Mouse (Mus musculus): ENCODE measurements around the gene Psmb7. TPM values are rescaled to one million over a fixed set of nuclear protein-coding genes. Genes with fewer than 3 reads are reported as not detected.

Gene Psmb7
- polyA plus RNA-seq, 1 experiment from 2014 or later: 270 TPM

DNA sequence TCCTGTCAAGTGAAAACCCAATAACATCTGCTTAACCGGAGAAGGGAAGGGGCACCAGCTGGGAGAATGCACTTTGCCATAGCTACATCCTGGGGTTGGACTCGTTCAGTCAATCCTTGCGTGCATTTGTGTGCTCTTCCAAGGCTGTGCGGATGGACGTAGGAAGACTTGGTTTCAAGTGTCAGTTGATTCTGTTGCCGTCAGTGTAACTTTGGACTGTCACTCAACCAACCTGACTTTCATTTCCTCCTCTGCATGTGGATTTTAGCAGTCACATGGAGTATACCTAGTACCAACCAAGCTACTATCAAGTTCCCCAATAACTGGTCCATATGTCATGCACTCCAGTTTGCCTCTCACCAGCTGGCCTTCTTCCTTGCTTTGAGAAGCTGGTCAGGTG lies 98.9 kb downstream of the Psmb7 start:
- TF ChIP-seq CTCF (IDR thresholded peaks at IDR 0.05; ENCODE audit: low read depth): no peak
- no peaks in the 10 kb centered on the region for H3K9me3 ChIP-seq (ENCODE audit: low read depth, low read length)
- H3K27ac ChIP-seq (ENCODE audit: low read depth): no peak overlapping the region; the same call in 1 of the 2 replicates
- H3K9ac ChIP-seq: no peak overlapping the region
- no peak overlapping the region for H3K4me3 ChIP-seq (ENCODE audit: low read depth, low read length)
- no peaks in the 10 kb centered on the region for H3K27me3 ChIP-seq (ENCODE audit: insufficient read depth, low read length)
- no peaks in the 10 kb centered on the region for H3K36me3 ChIP-seq (ENCODE audit: insufficient read depth)
- ATAC-seq (ENCODE audit: insufficient read depth) (no peak), DNase-seq (peak; percentile 30)
- peaks cover 20% of the 10 kb centered on the region for H3K4me1 ChIP-seq (ENCODE audit: insufficient read depth)
- WGBS: 57% methylated on average over 6 of the region's 6 CpGs
- H3K4me2 ChIP-seq: no peak overlapping the region

DNA sequence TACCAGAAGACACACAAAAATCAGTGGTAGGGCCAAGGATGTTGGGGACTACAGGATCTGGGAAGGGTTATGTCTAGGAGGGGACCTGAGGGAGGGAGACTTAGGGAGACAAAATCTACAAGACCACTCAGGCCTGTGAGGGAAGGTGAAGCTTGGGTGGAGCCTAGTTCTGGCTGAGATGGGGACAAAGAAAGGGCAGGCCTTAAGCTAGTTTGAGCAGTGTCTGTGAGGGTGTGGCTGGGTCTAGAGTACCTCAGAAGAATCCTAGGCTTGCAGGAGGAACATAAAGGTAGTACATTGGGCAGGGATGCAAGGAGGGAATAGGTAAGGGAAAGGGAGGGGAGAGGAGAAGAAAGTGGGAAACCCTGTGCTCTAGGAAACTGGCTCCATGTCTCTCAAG lies 99.5 kb downstream of the Psmb7 start:
- no peak overlapping the region for H3K9ac ChIP-seq
- no peak for ATAC-seq (ENCODE audit: insufficient read depth)
- H3K4me3 ChIP-seq (ENCODE audit: low read depth, low read length): no peak overlapping the region
- TF ChIP-seq CTCF (IDR thresholded peaks at IDR 0.05; ENCODE audit: low read depth): no peak
- DNase-seq: no peak
- H3K4me2 ChIP-seq: no peak overlapping the region
- H3K27ac ChIP-seq (ENCODE audit: low read depth): no peak overlapping the region
- H3K36me3 ChIP-seq (ENCODE audit: insufficient read depth): no peaks in the 10 kb centered on the region
- H3K4me1 ChIP-seq (ENCODE audit: insufficient read depth): peaks cover 20% of the 10 kb centered on the region
- H3K27me3 ChIP-seq (ENCODE audit: insufficient read depth, low read length): no peaks in the 10 kb centered on the region
- no peaks in the 10 kb centered on the region for H3K9me3 ChIP-seq (ENCODE audit: low read depth, low read length)

DNA sequence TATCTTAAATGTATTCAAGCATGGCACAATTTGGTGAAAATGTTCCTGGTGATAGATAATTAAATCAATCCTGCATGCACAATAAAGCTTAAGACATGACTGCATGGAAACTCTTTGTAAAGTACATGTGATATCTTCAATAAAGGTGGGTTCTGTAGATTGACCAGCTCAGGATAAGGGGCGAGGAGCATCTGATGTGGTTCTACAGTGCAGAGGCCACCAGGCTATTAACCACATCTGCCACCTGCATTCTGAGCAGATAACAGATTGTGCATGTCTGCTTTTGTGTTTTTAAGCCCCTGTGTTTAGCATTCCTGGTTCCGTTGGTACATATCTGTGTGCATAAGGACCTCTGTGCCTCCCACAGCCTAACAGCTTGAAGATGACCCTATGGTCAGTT lies 100.7 kb downstream of the Psmb7 start:
- no peaks in the 10 kb centered on the region for H3K27me3 ChIP-seq (ENCODE audit: insufficient read depth, low read length)
- H3K9me3 ChIP-seq (ENCODE audit: low read depth, low read length): no peaks in the 10 kb centered on the region
- DNase-seq (no peak), ATAC-seq (ENCODE audit: insufficient read depth) (no peak)
- H3K9ac ChIP-seq: no peak overlapping the region
- no peak overlapping the region for H3K4me2 ChIP-seq
- no peak for TF ChIP-seq CTCF (IDR thresholded peaks at IDR 0.05; ENCODE audit: low read depth)
- H3K4me3 ChIP-seq (ENCODE audit: low read depth, low read length): no peak overlapping the region
- H3K36me3 ChIP-seq (ENCODE audit: insufficient read depth): no peaks in the 10 kb centered on the region
- 82% methylated on average over 2 of the region's 2 CpGs for WGBS
- H3K27ac ChIP-seq (ENCODE audit: low read depth): no peak overlapping the region
- peaks cover 20% of the 10 kb centered on the region for H3K4me1 ChIP-seq (ENCODE audit: insufficient read depth)

DNA sequence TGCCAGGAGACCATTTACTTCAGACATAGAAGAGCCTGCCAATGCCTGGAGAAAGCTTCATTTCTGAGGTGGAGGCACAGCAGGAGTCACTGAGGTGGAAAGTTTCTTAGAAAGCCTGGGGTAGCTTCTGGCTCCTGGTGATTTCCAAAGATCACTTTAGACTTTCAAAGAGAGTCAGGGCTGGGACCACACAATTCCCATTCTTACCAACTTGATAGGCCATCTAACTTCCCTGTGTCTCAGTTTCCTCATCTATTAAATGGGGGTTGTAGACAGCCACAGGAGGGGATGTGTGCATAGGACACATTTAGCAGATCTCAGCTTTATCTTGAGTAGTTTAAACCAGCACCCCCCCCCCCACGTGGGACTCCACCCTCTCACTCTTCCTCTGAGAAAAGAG lies 101.5 kb downstream of the Psmb7 start:
- no peak overlapping the region for H3K4me2 ChIP-seq
- H3K4me1 ChIP-seq (ENCODE audit: insufficient read depth): peaks cover 20% of the 10 kb centered on the region
- H3K27me3 ChIP-seq (ENCODE audit: insufficient read depth, low read length): no peaks in the 10 kb centered on the region
- no peak for TF ChIP-seq CTCF (IDR thresholded peaks at IDR 0.05; ENCODE audit: low read depth)
- H3K9ac ChIP-seq: no peak overlapping the region
- no peak overlapping the region for H3K27ac ChIP-seq (ENCODE audit: low read depth)
- ATAC-seq (ENCODE audit: insufficient read depth) (no peak), DNase-seq (no peak)
- no peak overlapping the region for H3K4me3 ChIP-seq (ENCODE audit: low read depth, low read length)
- WGBS: 24% methylated on average over 1 of the region's 1 CpGs
- H3K36me3 ChIP-seq (ENCODE audit: insufficient read depth): no peaks in the 10 kb centered on the region
- no peaks in the 10 kb centered on the region for H3K9me3 ChIP-seq (ENCODE audit: low read depth, low read length)

DNA sequence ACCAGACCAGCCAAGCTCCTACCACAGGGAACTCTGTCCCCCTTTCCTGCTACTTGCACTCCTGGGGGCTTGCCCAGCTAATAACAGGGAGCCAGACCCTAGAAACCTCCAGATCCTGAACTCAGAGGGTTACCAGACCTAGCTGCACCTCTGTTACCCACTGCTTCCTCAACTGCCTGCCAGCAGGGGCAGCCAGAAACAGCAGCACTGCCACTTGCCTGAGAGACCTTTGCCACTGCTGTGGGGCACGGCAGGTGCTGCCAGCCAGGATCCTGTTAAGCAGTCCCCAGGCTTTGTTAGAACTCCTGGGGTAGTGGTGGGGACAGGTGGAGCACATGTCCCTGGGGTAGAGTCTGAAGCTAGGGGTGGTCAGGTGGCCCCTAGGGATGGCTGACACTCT lies 102.3 kb downstream of the Psmb7 start:
- no peak for TF ChIP-seq CTCF (IDR thresholded peaks at IDR 0.05; ENCODE audit: low read depth)
- ATAC-seq (ENCODE audit: insufficient read depth): no peak
- Histone ChIP-seq H3K9me3 (ENCODE audit: low read depth, low read length) (no peaks in the 10 kb centered on the region), H3K4me3 (ENCODE audit: low read depth, low read length) (no peak overlapping the region), H3K4me2 (no peak overlapping the region), H3K27me3 (ENCODE audit: insufficient read depth, low read length) (no peaks in the 10 kb centered on the region), H3K4me1 (ENCODE audit: insufficient read depth) (peaks cover 17% of the 10 kb centered on the region), H3K27ac (ENCODE audit: low read depth) (no peak overlapping the region), H3K9ac (no peak overlapping the region), H3K36me3 (ENCODE audit: insufficient read depth) (no peaks in the 10 kb centered on the region)
- DNase-seq: no peak
- 68% methylated on average over 1 of the region's 1 CpGs for WGBS

DNA sequence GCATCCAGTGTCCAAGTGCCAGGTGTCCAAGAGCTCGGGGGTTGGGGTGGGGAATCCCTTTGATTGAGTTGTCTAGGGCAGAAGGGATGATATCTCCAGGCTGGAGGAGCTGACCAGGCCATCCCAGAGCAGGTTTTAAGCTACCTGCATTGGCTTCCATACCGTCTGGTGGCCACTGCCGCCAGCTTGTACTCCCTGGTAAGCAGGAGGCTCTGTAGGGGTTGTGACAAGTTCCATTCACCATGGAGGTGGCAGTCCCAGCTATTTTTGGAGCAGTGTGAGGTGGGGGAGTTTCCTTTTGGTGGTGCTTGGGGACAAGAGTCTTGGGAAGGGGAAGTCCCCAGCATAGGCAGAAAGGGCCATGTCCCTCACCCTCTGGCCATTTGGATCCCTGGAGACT lies 102.8 kb downstream of the Psmb7 start:
- no peaks in the 10 kb centered on the region for H3K9me3 ChIP-seq (ENCODE audit: low read depth, low read length)
- H3K36me3 ChIP-seq (ENCODE audit: insufficient read depth): no peaks in the 10 kb centered on the region
- H3K27ac ChIP-seq (ENCODE audit: low read depth): no peak overlapping the region
- H3K4me3 ChIP-seq (ENCODE audit: low read depth, low read length): no peak overlapping the region
- ATAC-seq (ENCODE audit: insufficient read depth): no peak
- H3K9ac ChIP-seq: no peak overlapping the region
- no peak for TF ChIP-seq CTCF (IDR thresholded peaks at IDR 0.05; ENCODE audit: low read depth)
- no peak overlapping the region for H3K4me2 ChIP-seq
- no peaks in the 10 kb centered on the region for H3K27me3 ChIP-seq (ENCODE audit: insufficient read depth, low read length)
- 68% methylated on average over 3 of the region's 3 CpGs for WGBS
- H3K4me1 ChIP-seq (ENCODE audit: insufficient read depth): peaks cover 15% of the 10 kb centered on the region
- DNase-seq: no peak

DNA sequence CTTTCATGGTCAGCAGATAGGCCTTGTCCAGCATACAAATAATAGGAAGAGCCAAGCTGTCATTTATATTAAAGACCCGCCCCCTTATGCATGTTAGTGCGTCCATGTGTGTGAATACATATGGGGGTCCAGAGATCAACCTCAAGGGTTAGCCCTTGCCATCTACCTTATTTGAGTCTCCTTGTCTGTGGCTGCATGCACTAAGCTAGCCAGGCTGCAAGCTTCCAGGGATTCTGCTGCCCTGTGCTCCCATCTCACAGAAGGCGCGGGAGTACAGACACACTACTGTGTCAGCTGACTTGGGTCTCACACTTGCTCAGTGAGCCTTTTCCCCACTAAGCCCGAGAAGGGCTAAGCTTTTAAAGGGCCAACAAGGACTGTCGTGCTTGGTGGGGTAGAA lies 103.2 kb downstream of the Psmb7 start:
- H3K9ac ChIP-seq: no peak overlapping the region
- no peak for ATAC-seq (ENCODE audit: insufficient read depth)
- H3K4me3 ChIP-seq (ENCODE audit: low read depth, low read length): no peak overlapping the region
- no peaks in the 10 kb centered on the region for H3K27me3 ChIP-seq (ENCODE audit: insufficient read depth, low read length)
- no peaks in the 10 kb centered on the region for H3K36me3 ChIP-seq (ENCODE audit: insufficient read depth)
- H3K4me1 ChIP-seq (ENCODE audit: insufficient read depth): peaks cover 15% of the 10 kb centered on the region
- no peak for TF ChIP-seq CTCF (IDR thresholded peaks at IDR 0.05; ENCODE audit: low read depth)
- H3K4me2 ChIP-seq: no peak overlapping the region
- WGBS: 80% methylated on average over 6 of the region's 6 CpGs
- DNase-seq: no peak
- no peak overlapping the region for H3K27ac ChIP-seq (ENCODE audit: low read depth)
- no peaks in the 10 kb centered on the region for H3K9me3 ChIP-seq (ENCODE audit: low read depth, low read length)

DNA sequence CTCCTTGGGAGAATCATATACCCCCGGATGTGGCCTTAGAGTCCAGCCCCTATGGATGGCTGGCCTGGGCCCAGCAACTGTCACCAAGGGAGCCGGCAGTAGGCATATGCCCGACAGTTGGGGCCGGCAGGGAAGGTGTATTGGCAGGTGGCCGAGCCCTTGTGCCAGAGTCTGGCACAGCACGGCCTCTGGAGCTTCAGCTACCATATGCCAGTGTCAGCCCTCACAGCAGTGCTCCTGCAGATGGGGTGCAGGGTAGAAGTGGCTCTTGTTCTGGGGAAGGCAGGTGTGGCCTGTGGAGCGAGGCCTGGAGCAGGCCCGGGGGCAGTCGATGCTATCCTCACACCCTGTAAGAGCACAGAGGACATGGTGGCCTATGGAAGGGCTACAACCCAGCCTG lies 104.2 kb downstream of the Psmb7 start:
- no peaks in the 10 kb centered on the region for H3K9me3 ChIP-seq (ENCODE audit: low read depth, low read length)
- H3K27ac ChIP-seq (ENCODE audit: low read depth): no peak overlapping the region
- no peak for ATAC-seq (ENCODE audit: insufficient read depth)
- H3K4me1 ChIP-seq (ENCODE audit: insufficient read depth): peaks cover 13% of the 10 kb centered on the region
- no peak for DNase-seq
- no peak overlapping the region for H3K4me3 ChIP-seq (ENCODE audit: low read depth, low read length)
- no peak overlapping the region for H3K9ac ChIP-seq
- TF ChIP-seq CTCF (IDR thresholded peaks at IDR 0.05; ENCODE audit: low read depth): no peak
- no peak overlapping the region for H3K4me2 ChIP-seq
- no peaks in the 10 kb centered on the region for H3K27me3 ChIP-seq (ENCODE audit: insufficient read depth, low read length)
- 83% methylated on average over 9 of the region's 9 CpGs for WGBS
- H3K36me3 ChIP-seq (ENCODE audit: insufficient read depth): no peaks in the 10 kb centered on the region

Small RNAs within 50 kb of the gene (microRNA-seq; reads per million reads assigned to microRNA genes)
- gene Gm27634 (ENCODE audit: borderline number of aligned reads): not detected

Other genes starting within 250 kb of the Psmb7 start
- 129 and 134 TPM in 2 replicates for gene Nek6, start 132.4 kb downstream of the Psmb7 start, polyA plus RNA-seq (2014; fragmentation: Nextera tagmentation; extraction: Ambion mirVana)
- gene Nr5a1, start 70.5 kb upstream of the Psmb7 start, polyA plus RNA-seq (2014; fragmentation: Nextera tagmentation; extraction: Ambion mirVana): 0.14 and 0.29 TPM in 2 replicates

All from lung, embryonic 14.5 days (tissue).